Mouse (Mus musculus) thymus, adult 2 months (tissue): Measurements from ENCODE around the gene Wnk3. TPM values are rescaled to one million over a fixed set of nuclear protein-coding genes. Genes with fewer than 3 reads are reported as not detected.

Experiments used
- DNase-seq: peaks from one replicate; pipeline ENCODE4 v3.0.0; 2021
- H3K27ac ChIP-seq: fragments of 200-500 bp; 2 replicates; pipeline ENCODE4 v1.5.1; 2012; ENCODE audit warnings: low read length, control low read depth; ENCODE audit not compliant: control insufficient read depth, insufficient read depth
- H3K27me3 ChIP-seq: fragments of 200-500 bp; 2 replicates; pipeline ENCODE4 v1.6.1; 2012; ENCODE audit warnings: mild to moderate bottlenecking, low read length, moderate library complexity, mixed read lengths; ENCODE audit not compliant: control insufficient read depth, insufficient read depth
- H3K36me3 ChIP-seq: fragments of 200-500 bp; 2 replicates; pipeline ENCODE4 v1.6.1; 2012; ENCODE audit warnings: mild to moderate bottlenecking, low read length, moderate library complexity; ENCODE audit not compliant: control insufficient read depth, insufficient read depth
- H3K4me1 ChIP-seq: fragments of 200-500 bp; replicated peaks from 2 replicates; pipeline ENCODE4 v1.6.1; 2012; ENCODE audit warnings: low read length; ENCODE audit not compliant: control insufficient read depth, insufficient read depth
- H3K4me3 ChIP-seq: fragments of 200-500 bp; 2 replicates; pipeline ENCODE4 v1.5.1; 2012; ENCODE audit warnings: mild to moderate bottlenecking, low read length, control low read depth, moderate library complexity; ENCODE audit not compliant: control insufficient read depth, insufficient read depth
- CTCF ChIP-seq: fragments of 200-500 bp; IDR thresholded peaks from 2 replicates; pipeline ENCODE4 v1.5.1; 2012; ENCODE audit warnings: mild to moderate bottlenecking, control low read depth, low read length, moderate library complexity, borderline replicate concordance; ENCODE audit not compliant: control insufficient read depth, poor library complexity, insufficient read depth; ENCODE audit errors: extremely low read depth
- POLR2A ChIP-seq: fragments of 200-500 bp; IDR thresholded peaks from 2 replicates; pipeline ENCODE4 v1.6.1; 2012; ENCODE audit warnings: mild to moderate bottlenecking, low read length, control low read depth, moderate library complexity; ENCODE audit not compliant: control insufficient read depth, poor library complexity, insufficient read depth; ENCODE audit errors: extremely low read depth
- WGBS: fragments of 180-500 bp; shearing (Covaris S2); methylation state at CpG from one replicate; pipeline ENCODE4 v1.1.7; 2018; 5-methylcytosine and 5-hydroxymethylcytosine counted together
- polyA plus RNA-seq: library from polyadenylated mRNA; depleted of rRNA; stranded (reverse); fragments of >200 nt; gene quantifications from 2 replicates; pipeline ENCODE4 v1.2.3, GENCODE M21; 2012

The Wnk3 gene
- polyA plus RNA-seq, 1 experiment = 0.12 TPM

DNA sequence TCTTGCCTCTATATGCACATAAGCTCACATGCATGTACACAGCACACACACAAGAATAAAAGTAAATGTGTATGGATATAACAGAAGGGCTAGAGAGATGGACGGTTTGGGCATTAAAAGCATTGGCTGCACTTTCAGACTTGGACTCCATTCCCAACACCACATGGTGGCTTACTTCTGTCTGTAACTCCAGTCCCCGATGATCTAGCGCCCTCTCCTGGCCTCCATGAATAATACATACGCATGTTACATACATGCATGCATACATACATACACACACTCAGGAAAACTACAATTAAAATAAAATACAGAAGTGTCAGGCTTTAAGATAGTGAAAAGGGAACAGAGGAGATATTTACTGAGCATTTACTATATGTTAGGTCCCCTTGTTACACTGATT is 115.9 kb downstream of the Wnk3 start:
- Histone ChIP-seq H3K36me3 (no peaks in the 10 kb centered on the region), H3K27me3 (no peaks in the 10 kb centered on the region), H3K4me1 (no peaks in the 10 kb centered on the region), H3K27ac (no peak overlapping the region), H3K4me3 (no peak overlapping the region)
- DNase-seq = peak; percentile 7
- WGBS = 90% methylated on average over 4 of the region's 4 CpGs
- no peak for TF ChIP-seq POLR2A
- no peak for TF ChIP-seq CTCF

DNA sequence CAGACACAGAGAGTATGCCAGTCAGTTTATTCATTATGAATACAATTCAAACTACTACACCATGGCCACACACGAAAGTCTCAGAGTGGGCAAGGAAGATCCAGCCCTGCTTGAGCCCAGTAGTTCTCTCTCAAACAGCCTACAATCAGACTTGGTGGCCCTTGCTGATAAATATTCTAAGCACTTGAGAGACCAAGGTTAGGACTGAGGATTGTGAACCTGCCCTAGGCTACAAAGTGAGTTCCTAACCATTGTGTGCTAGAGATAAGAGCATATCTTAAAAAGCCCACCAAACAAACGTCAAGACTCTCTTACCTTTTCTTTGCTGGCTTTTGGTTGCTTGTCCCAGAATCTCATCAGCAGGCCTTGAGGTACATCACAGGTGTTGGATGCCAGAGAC is 135.7 kb downstream of the Wnk3 start:
- TF ChIP-seq POLR2A = no peak
- no peak for TF ChIP-seq CTCF
- Histone ChIP-seq H3K4me3 (no peak overlapping the region), H3K27ac (no peak overlapping the region), H3K36me3 (no peaks in the 10 kb centered on the region), H3K4me1 (no peaks in the 10 kb centered on the region), H3K27me3 (no peaks in the 10 kb centered on the region)
- no peak for DNase-seq
- 98% methylated on average over 2 of the region's 2 CpGs for WGBS

DNA sequence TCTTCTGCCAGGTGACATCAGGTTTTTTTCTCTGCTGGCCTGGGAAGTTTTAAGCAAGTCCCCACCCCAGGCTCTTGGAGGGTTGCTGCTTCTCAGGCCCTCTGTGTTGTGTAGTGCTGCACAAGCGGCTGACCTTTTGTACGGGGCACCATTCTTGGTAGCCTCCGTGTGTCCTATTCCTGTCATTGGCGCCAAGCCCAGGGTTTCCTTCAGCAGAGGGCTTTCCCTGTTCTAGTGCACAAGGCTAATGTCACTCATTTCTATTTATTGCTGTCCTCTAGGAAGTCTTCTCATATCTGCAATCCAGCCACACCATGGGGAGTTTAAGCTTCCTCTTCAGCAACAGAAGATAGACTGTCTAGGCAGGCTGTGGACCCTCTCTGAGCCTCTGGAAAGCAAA is 139.9 kb downstream of the Wnk3 start:
- H3K27ac ChIP-seq = no peak overlapping the region
- no peak for TF ChIP-seq POLR2A
- TF ChIP-seq CTCF = no peak

DNA sequence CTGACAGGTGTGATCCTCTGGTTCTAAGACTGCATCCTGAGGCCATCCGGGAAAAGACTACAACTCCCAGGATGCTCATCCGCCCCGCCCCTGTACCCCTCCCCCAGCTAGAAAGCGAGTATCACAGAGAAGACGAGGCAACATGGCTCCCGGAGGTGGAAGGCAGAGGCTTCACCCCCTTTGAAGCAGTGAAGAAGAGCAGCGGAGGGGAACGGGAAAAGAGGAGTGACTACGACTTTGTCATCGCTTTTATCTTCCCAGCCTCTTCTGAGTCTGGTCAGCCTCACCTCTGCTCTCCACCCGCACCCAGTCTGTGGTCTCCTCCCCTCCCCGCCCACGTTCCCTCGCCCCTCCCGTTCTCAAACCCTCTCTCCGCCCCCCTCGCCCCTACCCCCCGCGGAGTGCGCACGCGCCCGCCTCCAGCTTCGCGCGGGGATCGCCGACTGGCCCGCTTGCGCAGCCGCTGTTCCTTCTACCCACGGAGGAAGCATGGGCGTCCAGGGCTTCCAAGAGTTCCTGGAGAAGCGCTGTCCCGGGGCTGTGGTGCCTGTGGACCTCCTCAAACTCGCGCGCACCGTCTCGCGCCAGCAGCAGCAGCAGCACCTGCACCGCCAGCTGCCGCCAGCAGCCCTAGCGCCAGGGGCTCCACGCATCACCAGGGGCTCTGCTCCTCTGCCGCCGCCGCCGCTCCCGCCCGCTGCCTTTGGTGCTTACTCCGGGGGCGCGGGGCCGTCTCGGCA is 146.1 kb downstream of the Wnk3 start, which contains the start of gene Fam120c:
Gene Fam120c (plus strand): TSS at position 415 of the 740 bp plus-strand sequence.
- TF ChIP-seq POLR2A = 0 out of 2 replicates have a peak, but pooled peaks have one; percentile 35
- TF ChIP-seq CTCF = 0 out of 2 replicates have a peak, but pooled peaks have one; percentile 15
- no peaks in the 10 kb centered on the region for H3K27me3 ChIP-seq
- H3K4me3 ChIP-seq = peak within 1 kb of the TSS; percentile 89
- no peaks in the 10 kb centered on the region for H3K36me3 ChIP-seq
- DNase-seq = peak; percentile 84
- H3K4me1 ChIP-seq = peaks cover 6% of the 10 kb centered on the region
- 0% methylated on average over 43 of the region's 56 CpGs for WGBS
- peak within 1 kb of the TSS; percentile 81 for H3K27ac ChIP-seq

More for the DNA sequence above, 139.9 kb downstream of the Wnk3 start:
- Histone ChIP-seq H3K4me1 (no peaks in the 10 kb centered on the region), H3K4me3 (no peak overlapping the region), H3K27me3 (no peaks in the 10 kb centered on the region), H3K36me3 (no peaks in the 10 kb centered on the region)
- 86% methylated on average over 4 of the region's 4 CpGs for WGBS
- no peak for DNase-seq

DNA sequence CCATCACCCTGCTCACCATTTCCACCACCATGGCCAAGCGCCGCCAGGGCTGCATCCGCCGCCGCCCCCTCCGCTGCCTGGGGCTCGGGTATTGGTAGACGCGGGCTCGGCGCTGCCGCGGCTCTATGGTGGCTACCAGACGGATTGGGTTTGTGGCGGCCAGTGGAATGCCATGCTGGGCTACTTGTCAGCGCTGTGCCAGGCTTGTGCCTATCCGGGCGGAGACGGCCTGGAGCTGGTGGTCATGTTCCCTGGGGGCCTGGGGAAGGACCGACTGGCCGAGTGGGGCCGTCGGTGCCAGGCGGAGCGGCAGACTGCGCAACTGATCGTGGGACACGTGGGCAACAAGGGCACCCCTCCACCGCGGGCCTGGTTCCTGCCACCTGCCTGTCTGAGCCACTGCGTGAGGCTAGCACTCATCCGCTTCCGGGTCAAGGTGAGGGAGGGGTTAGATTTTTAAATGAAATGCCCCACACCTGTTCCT is 146.7 kb downstream of the Wnk3 start:
- peak; percentile 66 for DNase-seq
- peak overlapping the region; percentile 89 for H3K4me3 ChIP-seq
- H3K27me3 ChIP-seq = no peaks in the 10 kb centered on the region
- no peak for TF ChIP-seq POLR2A
- no peak for TF ChIP-seq CTCF
- WGBS = under 1% methylated on average over 25 of the region's 33 CpGs
- H3K36me3 ChIP-seq = no peaks in the 10 kb centered on the region
- peak overlapping the region; percentile 55 for H3K27ac ChIP-seq
- H3K4me1 ChIP-seq = peaks cover 6% of the 10 kb centered on the region

DNA sequence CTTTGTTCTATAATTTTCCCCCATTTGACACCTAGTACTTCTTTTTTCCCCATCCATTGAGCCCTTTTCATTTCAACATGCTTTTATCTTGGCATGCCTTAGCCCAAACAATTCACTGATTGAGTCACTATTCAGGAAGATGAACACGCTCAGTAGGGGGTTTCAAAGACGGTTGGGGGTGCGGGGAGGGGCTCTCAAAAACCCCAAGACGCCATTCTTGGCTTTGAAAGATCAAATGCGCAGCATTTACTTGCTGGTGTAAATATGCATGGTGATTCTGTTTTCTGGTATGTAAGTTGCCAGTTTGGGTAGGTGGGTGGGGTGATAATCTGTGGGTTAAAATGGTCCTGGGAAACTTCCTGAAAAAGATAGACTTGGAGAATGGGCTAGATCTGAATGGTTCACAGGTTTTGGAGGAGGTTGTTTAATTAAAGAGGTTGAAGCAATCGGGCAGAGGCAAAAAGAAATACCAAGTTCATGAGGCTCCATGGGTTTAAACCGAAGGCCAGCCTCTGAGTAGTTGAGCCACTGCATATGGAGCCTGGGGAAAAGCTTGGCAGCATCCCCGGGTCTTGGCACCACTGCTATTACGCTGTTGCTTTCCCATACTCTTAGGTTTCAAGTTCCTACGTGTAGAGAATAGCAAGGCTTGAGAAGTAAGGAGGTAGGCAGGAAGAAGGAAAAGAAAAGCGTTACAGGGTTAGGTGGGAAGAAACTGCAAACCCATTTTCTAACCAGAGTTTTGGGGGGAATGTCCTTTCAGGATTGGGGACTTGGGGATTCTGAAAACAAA is 147.7 kb downstream of the Wnk3 start:
- H3K36me3 ChIP-seq = no peaks in the 10 kb centered on the region
- DNase-seq = no peak
- no peak overlapping the region for H3K4me3 ChIP-seq
- WGBS = 57% methylated on average over 11 of the region's 11 CpGs
- H3K27ac ChIP-seq = no peak overlapping the region
- peaks cover 6% of the 10 kb centered on the region for H3K4me1 ChIP-seq
- H3K27me3 ChIP-seq = no peaks in the 10 kb centered on the region
- no peak for TF ChIP-seq POLR2A
- no peak for TF ChIP-seq CTCF

DNA sequence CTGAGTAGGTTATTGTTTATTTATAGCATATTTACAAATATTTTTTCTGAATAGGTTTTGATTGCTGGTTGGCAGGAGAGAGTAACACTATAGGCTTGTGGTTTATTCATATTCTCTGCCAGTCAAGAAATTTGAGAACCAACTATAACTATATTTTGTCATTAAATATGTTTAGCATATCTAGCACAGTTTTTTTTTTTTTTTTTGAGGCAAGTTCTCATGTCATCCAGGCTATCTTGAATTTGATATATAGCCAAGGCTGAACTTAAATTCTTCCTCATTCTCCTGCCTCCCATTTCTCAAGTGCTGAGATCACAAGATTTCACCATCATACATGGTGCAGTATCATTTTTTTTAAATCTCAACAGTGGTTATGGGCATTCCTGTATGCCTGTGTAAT is 149.4 kb downstream of the Wnk3 start:
- Histone ChIP-seq H3K27ac (no peak overlapping the region), H3K4me3 (no peak overlapping the region), H3K4me1 (peaks cover 6% of the 10 kb centered on the region), H3K27me3 (no peaks in the 10 kb centered on the region), H3K36me3 (no peaks in the 10 kb centered on the region)
- no peak for DNase-seq
- TF ChIP-seq POLR2A (no peak), CTCF (no peak)
